Mouse (Mus musculus) embryonic facial prominence, embryonic 12.5 days (tissue): ENCODE measurements around the gene Rsl1d1. TPM values are rescaled to one million over a fixed set of nuclear protein-coding genes. Genes with fewer than 3 reads are reported as not detected.
A peak's percentile ranks its signal among the peaks of the same experiment; 100 is the strongest.
"Not testable (repeated sequence)": the region's sequence is repeated elsewhere in the genome, so short reads cannot be mapped to it uniquely, and the experiment has no call there.

Experiments used
- ATAC-seq: fragments of 200-750 bp; cut with Nextera tagmentation; 2 replicates; pipeline ENCODE4 v1.8.0; 2017; ENCODE audit not compliant: insufficient number of reproducible peaks, insufficient read depth, low FRiP score, low TSS enrichment
- H3K27ac ChIP-seq: fragments of 300-500 bp; sonication (generic); 2 replicates; pipeline ENCODE4 v1.5.1; 2016; ENCODE audit warnings: mild to moderate bottlenecking
- H3K27me3 ChIP-seq: fragments of 300-500 bp; sonication (generic); 2 replicates; pipeline ENCODE4 v1.6.1; 2016; ENCODE audit warnings: mild to moderate bottlenecking, moderate library complexity
- H3K36me3 ChIP-seq: fragments of 300-500 bp; sonication (generic); 2 replicates; pipeline ENCODE4 v1.6.1; 2016; ENCODE audit warnings: mild to moderate bottlenecking
- H3K4me1 ChIP-seq: fragments of 300-500 bp; sonication (generic); 2 replicates; pipeline ENCODE4 v1.6.1; 2016
- H3K4me2 ChIP-seq: fragments of 300-500 bp; sonication (generic); replicated peaks from 2 replicates; pipeline ENCODE4 v1.6.1; 2016; ENCODE audit warnings: mild to moderate bottlenecking, moderate library complexity
- H3K4me3 ChIP-seq: fragments of 300-500 bp; sonication (generic); 2 replicates; pipeline ENCODE4 v1.5.1; 2016; ENCODE audit warnings: mild to moderate bottlenecking
- H3K9ac ChIP-seq: fragments of 300-500 bp; sonication (generic); 2 replicates; pipeline ENCODE4 v1.6.1; 2016; ENCODE audit warnings: mild to moderate bottlenecking, moderate library complexity
- H3K9me3 ChIP-seq: fragments of 300-500 bp; sonication (generic); 2 replicates; pipeline ENCODE4 v1.6.1; 2016; ENCODE audit warnings: mild to moderate bottlenecking, moderate library complexity
- WGBS: fragments of 180-500 bp; shearing (Covaris S2); methylation state at CpG from one replicate; pipeline ENCODE4 v1.1.7; 2016; 5-methylcytosine and 5-hydroxymethylcytosine counted together
- polyA plus RNA-seq: library from polyadenylated mRNA; unstranded; fragments of >200 nt; fragmentation: Nextera tagmentation; extraction: Ambion mirVana; gene quantifications from 2 replicates; pipeline ENCODE4 v1.2.1, GENCODE M21; 2016

The Rsl1d1 gene
- polyA plus RNA-seq, 1 experiment from 2014 or later: 211 TPM

GRCm38 (mm10) chr16:11190150-11190549, 13.0 kb downstream of the Rsl1d1 start:
- no peak for ATAC-seq
- Histone ChIP-seq H3K36me3 (peaks cover 31% of the 10 kb centered on the region), H3K4me2 (no peak overlapping the region), H3K4me1 (no peaks in the 10 kb centered on the region), H3K4me3 (no peak overlapping the region), H3K9me3 (no peaks in the 10 kb centered on the region), H3K9ac (no peak overlapping the region), H3K27me3 (no peaks in the 10 kb centered on the region), H3K27ac (no peak overlapping the region)
- WGBS: 87% methylated on average over 7 of the region's 7 CpGs

- Histone ChIP-seq H3K27ac (no peak overlapping the region), H3K4me3 (no peak overlapping the region), H3K36me3 (no peaks in the 10 kb centered on the region), H3K9ac (no peak overlapping the region), H3K4me1 (0 out of 2 replicates have a peak, but pooled peaks cover 3% of the 10 kb centered on the region), H3K4me2 (no peak overlapping the region), H3K9me3 (no peaks in the 10 kb centered on the region), H3K27me3 (no peaks in the 10 kb centered on the region)
- 71% methylated on average over 2 of the region's 2 CpGs for WGBS
- ATAC-seq: no peak
Observed at GRCm38 (mm10) chr16:11177404-11177803, 25.7 kb downstream of the Rsl1d1 start.

- no peaks in the 10 kb centered on the region for H3K27me3 ChIP-seq
- peak overlapping the region; percentile 73; the same call in 1 of the 2 replicates for H3K9ac ChIP-seq
- ATAC-seq: no peak
- H3K9me3 ChIP-seq: no peaks in the 10 kb centered on the region
- WGBS: 2% methylated on average over 4 of the region's 4 CpGs
- H3K4me2 ChIP-seq: peak overlapping the region; percentile 80
- no peaks in the 10 kb centered on the region for H3K36me3 ChIP-seq
- peak overlapping the region; percentile 86 for H3K4me3 ChIP-seq
- H3K4me1 ChIP-seq: 0 out of 2 replicates have a peak, but pooled peaks cover 3% of the 10 kb centered on the region
- no peak overlapping the region for H3K27ac ChIP-seq
Observed at GRCm38 (mm10) chr16:11176884-11177244, 26.3 kb downstream of the Rsl1d1 start.

- ATAC-seq: peak; percentile 91
- WGBS: under 1% methylated on average over 53 of the region's 57 CpGs
- H3K27me3 ChIP-seq: no peaks in the 10 kb centered on the region
- H3K4me1 ChIP-seq: 0 out of 2 replicates have a peak, but pooled peaks cover 6% of the 10 kb centered on the region
- peak within 1 kb of the TSS; percentile 73 for H3K9ac ChIP-seq
- H3K4me3 ChIP-seq: peak within 1 kb of the TSS; percentile 86
- peak within 1 kb of the TSS; percentile 80 for H3K4me2 ChIP-seq
- no peaks in the 10 kb centered on the region for H3K9me3 ChIP-seq
- peak within 1 kb of the TSS; percentile 87 for H3K27ac ChIP-seq
- H3K36me3 ChIP-seq: no peaks in the 10 kb centered on the region
Observed at GRCm38 (mm10) chr16:11176208-11176883, 26.8 kb downstream of the Rsl1d1 start, which contains the start of gene Zc3h7a. Zc3h7a (minus strand) TSS chr16:11176393.

- Histone ChIP-seq H3K9me3 (no peaks in the 10 kb centered on the region), H3K4me3 (peak overlapping the region; percentile 86), H3K4me1 (0 out of 2 replicates have a peak, but pooled peaks cover 9% of the 10 kb centered on the region), H3K4me2 (peak overlapping the region; percentile 80), H3K9ac (peak overlapping the region; percentile 73), H3K27ac (peak overlapping the region; percentile 87), H3K36me3 (no peaks in the 10 kb centered on the region), H3K27me3 (no peaks in the 10 kb centered on the region)
- ATAC-seq: peak; percentile 66
- under 1% methylated on average over 62 of the region's 72 CpGs for WGBS
Observed at GRCm38 (mm10) chr16:11175489-11176207, 27.5 kb downstream of the Rsl1d1 start.

- Histone ChIP-seq H3K4me1 (0 out of 2 replicates have a peak, but pooled peaks cover 9% of the 10 kb centered on the region), H3K9ac (peak overlapping the region; percentile 73), H3K4me2 (peak overlapping the region; percentile 80), H3K36me3 (no peaks in the 10 kb centered on the region), H3K27ac (peak overlapping the region; percentile 87; the same call in 1 of the 2 replicates), H3K4me3 (peak overlapping the region; percentile 86), H3K27me3 (no peaks in the 10 kb centered on the region), H3K9me3 (no peaks in the 10 kb centered on the region)
- ATAC-seq: no peak
- WGBS: 10% methylated on average over 9 of the region's 9 CpGs
Observed at GRCm38 (mm10) chr16:11175100-11175488, 28.0 kb downstream of the Rsl1d1 start.

GRCm38 (mm10) chr16:11174671-11175081, 28.5 kb downstream of the Rsl1d1 start:
- Histone ChIP-seq H3K36me3 (no peaks in the 10 kb centered on the region), H3K27ac (peak overlapping the region; percentile 87; the same call in 1 of the 2 replicates), H3K9ac (0 out of 2 replicates have a peak overlapping the region, but pooled peaks have one; percentile 73), H3K4me3 (peak overlapping the region; percentile 86), H3K27me3 (no peaks in the 10 kb centered on the region), H3K4me1 (0 out of 2 replicates have a peak, but pooled peaks cover 9% of the 10 kb centered on the region), H3K4me2 (peak overlapping the region; percentile 80), H3K9me3 (no peaks in the 10 kb centered on the region)
- ATAC-seq: no peak
- 8% methylated on average over 10 of the region's 10 CpGs for WGBS

GRCm38 (mm10) chr16:11171679-11172078, 31.5 kb downstream of the Rsl1d1 start:
- Histone ChIP-seq H3K4me3 (no peak overlapping the region), H3K27ac (no peak overlapping the region), H3K27me3 (no peaks in the 10 kb centered on the region), H3K9me3 (no peaks in the 10 kb centered on the region), H3K4me2 (no peak overlapping the region), H3K4me1 (0 out of 2 replicates have a peak, but pooled peaks cover 6% of the 10 kb centered on the region), H3K36me3 (no peaks in the 10 kb centered on the region), H3K9ac (no peak overlapping the region)
- WGBS: 86% methylated on average over 6 of the region's 6 CpGs
- ATAC-seq: no peak

GRCm38 (mm10) chr16:11166431-11166830, 36.7 kb downstream of the Rsl1d1 start:
- Histone ChIP-seq H3K4me1 (0 out of 2 replicates have a peak, but pooled peaks cover 3% of the 10 kb centered on the region), H3K36me3 (peaks cover 15% of the 10 kb centered on the region), H3K9ac (no peak overlapping the region), H3K4me3 (no peak overlapping the region), H3K9me3 (no peaks in the 10 kb centered on the region), H3K27ac (no peak overlapping the region), H3K4me2 (no peak overlapping the region), H3K27me3 (no peaks in the 10 kb centered on the region)
- 83% methylated on average over 2 of the region's 2 CpGs for WGBS
- ATAC-seq: no peak

- no peaks in the 10 kb centered on the region for H3K9me3 ChIP-seq
- no peak for ATAC-seq
- H3K27ac ChIP-seq: no peak overlapping the region
Observed at GRCm38 (mm10) chr16:11164695-11165255, 38.4 kb downstream of the Rsl1d1 start.

GRCm38 (mm10) chr16:11157721-11158120, 45.4 kb downstream of the Rsl1d1 start:
- not testable (repeated sequence) for H3K4me1 ChIP-seq, H3K4me2 ChIP-seq, H3K27ac ChIP-seq, ATAC-seq, H3K9me3 ChIP-seq, H3K27me3 ChIP-seq, H3K4me3 ChIP-seq, H3K9ac ChIP-seq
- H3K36me3 ChIP-seq: peaks cover 61% of the 10 kb centered on the region
- WGBS: 70% methylated on average over 2 of the region's 3 CpGs

More at GRCm38 (mm10) chr16:11164695-11165255, 38.4 kb downstream of the Rsl1d1 start:
- Histone ChIP-seq H3K36me3 (peaks cover 16% of the 10 kb centered on the region), H3K9ac (no peak overlapping the region), H3K27me3 (no peaks in the 10 kb centered on the region), H3K4me2 (no peak overlapping the region), H3K4me1 (no peaks in the 10 kb centered on the region), H3K4me3 (no peak overlapping the region)
- WGBS: 82% methylated on average over 3 of the region's 3 CpGs
